Mouse (Mus musculus): ENCODE data around the gene Wnt2b. TPM values are rescaled to one million over a fixed set of nuclear protein-coding genes. Genes with fewer than 3 reads are reported as not detected.

Gene Wnt2b
- polyA plus RNA-seq, 1 experiment from 2014 or later: 1.3 TPM

DNA sequence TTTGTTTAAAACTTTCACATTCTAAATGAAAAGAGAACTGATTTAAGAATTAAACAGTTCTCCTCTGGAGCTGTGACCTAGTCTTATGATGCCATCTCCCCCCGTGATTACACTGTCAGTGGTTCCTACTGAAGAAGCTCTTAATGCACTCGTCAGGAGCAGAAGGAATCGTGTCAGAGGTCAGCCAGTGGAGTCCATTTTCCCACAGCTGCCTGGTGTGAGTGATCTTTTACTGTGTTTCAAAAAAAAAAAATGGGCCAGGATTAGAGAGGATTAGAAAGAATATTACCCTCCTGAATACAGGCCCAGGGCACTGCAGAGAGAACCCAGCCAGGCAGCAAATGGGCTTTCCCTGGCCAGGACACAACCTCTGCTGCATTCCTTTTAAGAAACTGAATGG, 46.7 kb downstream of the Wnt2b start:
- H3K4me1 ChIP-seq (ENCODE audit: control insufficient read depth in 2 of 2, insufficient read depth in 2 of 2, low read length in 2 of 2): no peaks in the 10 kb centered on the region
- no peak overlapping the region for H3K27ac ChIP-seq (replicated peaks in 1 of 2; ENCODE audit: control insufficient read depth in 1 of 2, insufficient read depth in 1 of 2, low read depth in 2 of 2, low read length in 2 of 2)
- 72% methylated on average over 3 of the region's 3 CpGs for WGBS
- H3K36me3 ChIP-seq (ENCODE audit: control insufficient read depth, insufficient read depth, low read length): peaks cover 20% of the 10 kb centered on the region
- no peak overlapping the region for H3K9ac ChIP-seq (ENCODE audit: low read length)
- no peaks in the 10 kb centered on the region for H3K9me3 ChIP-seq (ENCODE audit: control insufficient read depth, low read length)
- no peaks in the 10 kb centered on the region for H3K27me3 ChIP-seq (ENCODE audit: control insufficient read depth, insufficient read depth, low read length)
- ATAC-seq (ENCODE audit: insufficient number of reproducible peaks, insufficient read depth, low FRiP score, low read depth): no peak
- H3K4me3 ChIP-seq (ENCODE audit: control insufficient read depth in 1 of 2, insufficient read depth in 1 of 2, low read depth in 1 of 2, low read length in 2 of 2): no peak overlapping the region
- H3K4me2 ChIP-seq (ENCODE audit: low read length): no peak overlapping the region

GRCm38 (mm10) chr3:104909195-104909594, 52.5 kb downstream of the Wnt2b start:
- H3K4me3 ChIP-seq (ENCODE audit: control insufficient read depth in 1 of 2, insufficient read depth in 1 of 2, low read depth in 1 of 2, low read length in 2 of 2): no peak overlapping the region
- no peak for ATAC-seq (ENCODE audit: insufficient number of reproducible peaks, insufficient read depth, low FRiP score, low read depth)
- no peak overlapping the region for H3K27ac ChIP-seq (replicated peaks in 1 of 2; ENCODE audit: control insufficient read depth in 1 of 2, insufficient read depth in 1 of 2, low read depth in 2 of 2, low read length in 2 of 2)
- H3K36me3 ChIP-seq (ENCODE audit: control insufficient read depth, insufficient read depth, low read length): peaks cover 33% of the 10 kb centered on the region
- 90% methylated on average over 6 of the region's 6 CpGs for WGBS
- H3K9ac ChIP-seq (ENCODE audit: low read length): no peak overlapping the region
- H3K4me1 ChIP-seq (ENCODE audit: control insufficient read depth in 2 of 2, insufficient read depth in 2 of 2, low read length in 2 of 2): 0 out of 4 replicates have a peak, but pooled peaks cover 0 to 4% of the 10 kb centered on the region in 2 experiments
- H3K9me3 ChIP-seq (ENCODE audit: control insufficient read depth, low read length): no peaks in the 10 kb centered on the region
- H3K4me2 ChIP-seq (ENCODE audit: low read length): no peak overlapping the region
- H3K27me3 ChIP-seq (ENCODE audit: control insufficient read depth, insufficient read depth, low read length): no peaks in the 10 kb centered on the region

- H3K36me3 ChIP-seq (ENCODE audit: control insufficient read depth, insufficient read depth, low read length): peaks cover 52% of the 10 kb centered on the region
- H3K9me3 ChIP-seq (ENCODE audit: control insufficient read depth, low read length): no peaks in the 10 kb centered on the region
- ATAC-seq (ENCODE audit: insufficient number of reproducible peaks, insufficient read depth, low FRiP score, low read depth): no peak
- H3K4me1 ChIP-seq (ENCODE audit: control insufficient read depth in 2 of 2, insufficient read depth in 2 of 2, low read length in 2 of 2): 0 out of 4 replicates have a peak, but pooled peaks cover 0 to 4% of the 10 kb centered on the region in 2 experiments
- H3K4me2 ChIP-seq (ENCODE audit: low read length): no peak overlapping the region
- H3K27me3 ChIP-seq (ENCODE audit: control insufficient read depth, insufficient read depth, low read length): no peaks in the 10 kb centered on the region
- no peak overlapping the region for H3K9ac ChIP-seq (ENCODE audit: low read length)
- no peak overlapping the region for H3K27ac ChIP-seq (replicated peaks in 1 of 2; ENCODE audit: control insufficient read depth in 1 of 2, insufficient read depth in 1 of 2, low read depth in 2 of 2, low read length in 2 of 2)
- no peak overlapping the region for H3K4me3 ChIP-seq (ENCODE audit: control insufficient read depth in 1 of 2, insufficient read depth in 1 of 2, low read depth in 1 of 2, low read length in 2 of 2)
- WGBS: 40% methylated on average over 3 of the region's 3 CpGs
Observed at GRCm38 (mm10) chr3:104906007-104906406, 55.7 kb downstream of the Wnt2b start.

- no peak overlapping the region for H3K27ac ChIP-seq (replicated peaks in 1 of 2; ENCODE audit: control insufficient read depth in 1 of 2, insufficient read depth in 1 of 2, low read depth in 2 of 2, low read length in 2 of 2)
- peaks cover 49% of the 10 kb centered on the region for H3K36me3 ChIP-seq (ENCODE audit: control insufficient read depth, insufficient read depth, low read length)
- H3K4me3 ChIP-seq (ENCODE audit: control insufficient read depth in 1 of 2, insufficient read depth in 1 of 2, low read depth in 1 of 2, low read length in 2 of 2): no peak overlapping the region
- no peak for ATAC-seq (ENCODE audit: insufficient number of reproducible peaks, insufficient read depth, low FRiP score, low read depth)
- H3K9ac ChIP-seq (ENCODE audit: low read length): no peak overlapping the region
- no peak overlapping the region for H3K4me2 ChIP-seq (ENCODE audit: low read length)
- WGBS: 92% methylated on average over 4 of the region's 4 CpGs
- H3K27me3 ChIP-seq (ENCODE audit: control insufficient read depth, insufficient read depth, low read length): no peaks in the 10 kb centered on the region
- H3K4me1 ChIP-seq (ENCODE audit: control insufficient read depth in 2 of 2, insufficient read depth in 2 of 2, low read length in 2 of 2): 0 out of 4 replicates have a peak, but pooled peaks cover 0 to 4% of the 10 kb centered on the region in 2 experiments
- H3K9me3 ChIP-seq (ENCODE audit: control insufficient read depth, low read length): no peaks in the 10 kb centered on the region
Observed at GRCm38 (mm10) chr3:104905389-104905788, 56.3 kb downstream of the Wnt2b start.

GRCm38 (mm10) chr3:104901154-104901553, 60.6 kb downstream of the Wnt2b start:
- no peak for ATAC-seq (ENCODE audit: insufficient number of reproducible peaks, insufficient read depth, low FRiP score, low read depth)
- H3K27me3 ChIP-seq (ENCODE audit: control insufficient read depth, insufficient read depth, low read length): no peaks in the 10 kb centered on the region
- peaks cover 72% of the 10 kb centered on the region for H3K36me3 ChIP-seq (ENCODE audit: control insufficient read depth, insufficient read depth, low read length)
- H3K9me3 ChIP-seq (ENCODE audit: control insufficient read depth, low read length): no peaks in the 10 kb centered on the region
- no peak overlapping the region for H3K4me3 ChIP-seq (ENCODE audit: control insufficient read depth in 1 of 2, insufficient read depth in 1 of 2, low read depth in 1 of 2, low read length in 2 of 2)
- no peaks in the 10 kb centered on the region for H3K4me1 ChIP-seq (ENCODE audit: control insufficient read depth in 2 of 2, insufficient read depth in 2 of 2, low read length in 2 of 2)
- H3K9ac ChIP-seq (ENCODE audit: low read length): no peak overlapping the region
- WGBS: 97% methylated on average over 4 of the region's 4 CpGs
- H3K27ac ChIP-seq (replicated peaks in 1 of 2; ENCODE audit: control insufficient read depth in 1 of 2, insufficient read depth in 1 of 2, low read depth in 2 of 2, low read length in 2 of 2): no peak overlapping the region
- H3K4me2 ChIP-seq (ENCODE audit: low read length): no peak overlapping the region

DNA sequence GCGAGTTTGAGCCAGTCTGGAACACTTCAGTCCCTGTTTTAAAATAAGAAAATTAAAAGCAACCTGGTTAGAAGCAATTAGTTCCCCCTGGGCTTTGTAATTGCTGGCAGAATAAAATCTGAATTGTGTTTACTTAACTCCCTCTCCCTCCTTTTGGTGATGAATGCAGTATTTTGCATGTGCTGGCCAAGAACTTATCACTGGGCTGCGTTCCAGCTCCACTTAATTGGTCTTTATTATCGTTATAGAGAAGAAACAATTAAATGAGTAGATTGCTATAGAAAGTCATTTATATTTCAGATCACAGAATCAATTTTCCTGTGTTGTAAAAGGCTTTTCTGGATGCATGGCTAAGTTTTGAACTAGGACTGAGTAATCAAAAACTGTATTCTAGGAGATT, 65.6 kb downstream of the Wnt2b start:
- H3K27me3 ChIP-seq (ENCODE audit: control insufficient read depth, insufficient read depth, low read length): no peaks in the 10 kb centered on the region
- no peak overlapping the region for H3K4me2 ChIP-seq (ENCODE audit: low read length)
- H3K36me3 ChIP-seq (ENCODE audit: control insufficient read depth, insufficient read depth, low read length): peaks cover 79% of the 10 kb centered on the region
- ATAC-seq (ENCODE audit: insufficient number of reproducible peaks, insufficient read depth, low FRiP score, low read depth): no peak
- H3K9me3 ChIP-seq (ENCODE audit: control insufficient read depth, low read length): no peaks in the 10 kb centered on the region
- no peak overlapping the region for H3K9ac ChIP-seq (ENCODE audit: low read length)
- no peak overlapping the region for H3K27ac ChIP-seq (replicated peaks in 1 of 2; ENCODE audit: control insufficient read depth in 1 of 2, insufficient read depth in 1 of 2, low read depth in 2 of 2, low read length in 2 of 2)
- no peaks in the 10 kb centered on the region for H3K4me1 ChIP-seq (ENCODE audit: control insufficient read depth in 2 of 2, insufficient read depth in 2 of 2, low read length in 2 of 2)
- 89% methylated on average over 3 of the region's 3 CpGs for WGBS
- no peak overlapping the region for H3K4me3 ChIP-seq (ENCODE audit: control insufficient read depth in 1 of 2, insufficient read depth in 1 of 2, low read depth in 1 of 2, low read length in 2 of 2)

Other genes with a start within 250 kb of the Wnt2b start
- gene Ppm1j, start 180.9 kb downstream of the Wnt2b start, polyA plus RNA-seq (2014; fragmentation: Nextera tagmentation; extraction: Ambion mirVana): 33.0 and 33.2 TPM in 2 replicates
- 1.0 and 1.9 TPM in 2 replicates for gene Fam19a3, start 180.1 kb downstream of the Wnt2b start, polyA plus RNA-seq (2014; fragmentation: Nextera tagmentation; extraction: Ambion mirVana)
- gene Rhoc, start 173.5 kb downstream of the Wnt2b start, polyA plus RNA-seq (2014; fragmentation: Nextera tagmentation; extraction: Ambion mirVana): 178 and 202 TPM in 2 replicates
- 20.9 and 22.1 TPM in 2 replicates for gene Mov10, start 143.4 kb downstream of the Wnt2b start, polyA plus RNA-seq (2014; fragmentation: Nextera tagmentation; extraction: Ambion mirVana)
- 24.1 and 28.6 TPM in 2 replicates for gene St7l, start 97.9 kb downstream of the Wnt2b start, polyA plus RNA-seq (2014; fragmentation: Nextera tagmentation; extraction: Ambion mirVana)
- gene Capza1, start 97.4 kb downstream of the Wnt2b start, polyA plus RNA-seq (2014; fragmentation: Nextera tagmentation; extraction: Ambion mirVana): 185 and 187 TPM in 2 replicates
- gene Cttnbp2nl, start 91.2 kb upstream of the Wnt2b start, polyA plus RNA-seq (2014; fragmentation: Nextera tagmentation; extraction: Ambion mirVana): 22.8 and 24.0 TPM in 2 replicates
- not detected in 2 replicates for gene 4930564D02Rik, start 104.9 kb upstream of the Wnt2b start, polyA plus RNA-seq (2014; fragmentation: Nextera tagmentation; extraction: Ambion mirVana)

All from heart, embryonic 14.5 days (tissue).